Mouse (Mus musculus) layer of hippocampus, postnatal 36 days (tissue): ENCODE data around the gene Kank2. TPM values are rescaled to one million over a fixed set of nuclear protein-coding genes. Genes with fewer than 3 reads are reported as not detected.

ENCODE experiments used
- microRNA-seq, 2 experiments: library from miRNA; unstranded; fragments of <30 nt; microRNA quantifications; one replicate each; pipeline ENCODE4 v1.2.0; 2021
- total RNA-seq, 2 experiments: library from RNA; stranded (reverse); gene quantifications; 2 replicates each; pipeline ENCODE4 v1.2.3; 2021

Kank2 gene
- total RNA-seq, 2 experiments from 2014 or later: 6.3 to 7.0 TPM

Small RNAs within 50 kb of the gene (microRNA-seq; reads per million reads assigned to microRNA genes)
- gene Mir7083: 3.8 to 4.5 reads per million in 2 experiments

Other genes with a start within 250 kb of the Kank2 start
- gene Timm29, start 206.0 kb downstream of the Kank2 start, total RNA-seq: 10 to 100 TPM; 58.9 to 59.4 TPM
- 10 to 100 TPM; 17.8 to 18.4 TPM for gene Yipf2, start 205.9 kb downstream of the Kank2 start, total RNA-seq
- 100 to 1,000 TPM; 115 to 116 TPM for gene Smarca4, start 182.6 kb downstream of the Kank2 start, total RNA-seq
- 10 to 100 TPM; 13.7 to 14.1 TPM for gene Ldlr, start 75.3 kb downstream of the Kank2 start, total RNA-seq
- gene Spc24, start 38.4 kb downstream of the Kank2 start, total RNA-seq: 1 to 10 TPM; 1.4 to 2.1 TPM
- gene Angptl8, start 36.8 kb upstream of the Kank2 start, total RNA-seq: not detected
- gene Dock6, start 53.9 kb upstream of the Kank2 start, total RNA-seq: 10 to 100 TPM; 14.1 to 15.0 TPM
- 10 to 100 TPM; 23.6 to 26.6 TPM for gene Rab3d, start 119.4 kb upstream of the Kank2 start, total RNA-seq
- 10 to 100 TPM; 19.3 to 21.2 TPM for gene Ccdc159, start 128.7 kb upstream of the Kank2 start, total RNA-seq
- gene Tmem205, start 128.8 kb upstream of the Kank2 start, total RNA-seq: 10 to 100 TPM; 41.0 to 44.6 TPM
- gene Plppr2, start 138.3 kb upstream of the Kank2 start, total RNA-seq: 100 to 1,000 TPM; 303 to 315 TPM
- gene Swsap1, start 157.0 kb upstream of the Kank2 start, total RNA-seq: 10 to 100 TPM; 14.7 to 15.9 TPM
- gene Epor, start 164.8 kb upstream of the Kank2 start, total RNA-seq: 10 to 100 TPM in 1 of 2 experiments, 1 to 10 TPM in 1; 9.1 to 10.6 TPM
- 1 to 10 TPM; 1.7 to 1.9 TPM for gene Rgl3, start 190.7 kb upstream of the Kank2 start, total RNA-seq
- 1 to 10 TPM; 9.5 to 9.9 TPM for gene Ccdc151, start 203.9 kb upstream of the Kank2 start, total RNA-seq
- gene Prkcsh, start 204.1 kb upstream of the Kank2 start, total RNA-seq: 100 to 1,000 TPM; 110 to 114 TPM